ENCODE assay signal across 14 mouse cellular contexts in the genomic region with DNA sequence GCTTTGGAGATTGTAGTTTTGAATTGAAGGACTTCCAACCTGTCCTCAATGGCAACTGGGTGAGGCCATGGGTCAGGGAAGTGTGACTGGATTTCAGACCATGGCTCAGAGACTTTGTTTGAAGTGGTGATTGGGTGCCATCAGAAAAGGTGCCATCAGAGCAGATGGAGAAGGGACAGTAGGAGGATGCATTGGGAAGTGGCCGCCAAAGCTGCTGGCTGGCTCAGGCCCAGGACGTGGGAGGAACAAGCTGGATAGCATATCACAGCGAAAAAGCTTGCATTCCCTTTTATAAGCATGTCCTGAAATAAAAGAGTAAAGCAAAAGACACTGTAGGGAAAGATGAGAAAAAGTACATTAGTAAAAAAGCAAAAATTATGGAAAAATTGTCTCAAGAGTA. TPM values are rescaled to one million over a fixed set of nuclear protein-coding genes. Genes with fewer than 3 reads are reported as not detected.
DNase-seq lines count a peak whose midpoint lies in the region; ATAC-seq and TF ChIP-seq lines count a peak whose summit lies in the region.
"Had no signal": no experiment of that assay in that cellular context is flagged by ENCODE, and none has a peak within 500 bp of the region (broad histone marks: within the 10 kb centered on the region; RNA-seq: fewer than 3 reads in every experiment).

No protein-coding gene starts in this region.

- H3K9ac ChIP-seq in kidney, embryonic 14.5 days (ENCODE audit: low read depth, low read length): no peak overlapping the region
- H3K9ac ChIP-seq: intestine, embryonic 15.5 days had no signal

- no peaks in the 10 kb centered on the region for H3K36me3 ChIP-seq in kidney, embryonic 14.5 days (ENCODE audit: control insufficient read depth, insufficient read depth, low read length)
- H3K36me3 ChIP-seq: intestine, embryonic 15.5 days had no signal

- H3K4me2 ChIP-seq in kidney, embryonic 14.5 days (replicated peaks; ENCODE audit: low read depth, low read length): no peak overlapping the region
- H3K4me2 ChIP-seq: intestine, embryonic 15.5 days had no signal

- no peak overlapping the region for H3K4me3 ChIP-seq in left cerebral cortex, adult 2 months
- no peak overlapping the region for H3K4me3 ChIP-seq in kidney, embryonic 14.5 days (ENCODE audit: low read length)
- H3K4me3 ChIP-seq: erythroblast, embryonic 14.5 days; intestine, embryonic 15.5 days had no signal

- no peak for TF ChIP-seq CTCF in left cerebral cortex, adult 2 months (IDR thresholded peaks at IDR 0.05)

- H3K27me3 ChIP-seq in kidney, embryonic 14.5 days (ENCODE audit: control insufficient read depth, insufficient read depth, low read length): no peaks in the 10 kb centered on the region
- H3K27me3 ChIP-seq: CH12.LX; intestine, embryonic 15.5 days had no signal

- intact Hi-C loops in left cerebral cortex, adult 2 months (cut with DNase I): loop anchor here (5.0 kb wide), 2 partner anchors 74 to 134 kb away; a partner anchor contains a TSS
- intact Hi-C loops in heart, postnatal 14 days (cut with DNase I): no loop called here

- peak overlapping the region; percentile 83 for H3K27ac ChIP-seq in left cerebral cortex, adult 2 months
- no peak overlapping the region for H3K27ac ChIP-seq in kidney, embryonic 14.5 days (ENCODE audit: low read depth, low read length)
- H3K27ac ChIP-seq: intestine, embryonic 15.5 days had no signal

- H3K4me1 ChIP-seq in kidney, embryonic 14.5 days (ENCODE audit: control insufficient read depth, insufficient read depth, low read length): no peaks in the 10 kb centered on the region
- H3K4me1 ChIP-seq: intestine, embryonic 15.5 days had no signal

- no peak for ATAC-seq in kidney, embryonic 14.5 days (ENCODE audit: low FRiP score, low TSS enrichment)
- ATAC-seq: intestine, embryonic 15.5 days had no signal

- WGBS in kidney, embryonic 14.5 days: 86% methylated on average over 3 of the region's 3 CpGs

- H3K9me3 ChIP-seq in kidney, embryonic 14.5 days (ENCODE audit: control insufficient read depth, low read length): no peaks in the 10 kb centered on the region
- H3K9me3 ChIP-seq: intestine, embryonic 15.5 days had no signal

- DNase-seq in cerebellum, adult 9-11 months: peak; percentile 95
- peak; percentile 86 to 96 for DNase-seq in frontal cortex, postnatal 36 days (ENCODE audit: low spot score in 2 of 2)
- peak; percentile 67 to 90 for DNase-seq in left cerebral cortex, adult 2 months (ENCODE audit: extremely low spot score in 1 of 2, low spot score in 2 of 2)
- DNase-seq in right cerebral cortex, postnatal 36 days (ENCODE audit: low spot score in 2 of 2): peak; percentile 89 to 90
- DNase-seq in urinary bladder, postnatal 25 days (ENCODE audit: low spot score): no peak
- DNase-seq in heart, postnatal 14 days: no peak
- DNase-seq: adrenal gland, postnatal 10 days; gastrocnemius, postnatal 25 days; heart, postnatal 10 days; lung, adult 18-20 months had no signal

RNA-seq across cellular contexts. Expression of a gene that starts 16.9 kb away (rescaled TPM):
- total RNA-seq in left cerebral cortex, adult 2 months (2021): 100 to 1,000 TPM; 132 to 136 TPM
- 22.4 and 26.8 TPM in 2 replicates for polyA plus RNA-seq in kidney, embryonic 14.5 days (2014; fragmentation: Nextera tagmentation; extraction: Ambion mirVana)
- total RNA-seq in heart, postnatal 14 days (2021): 10 to 100 TPM; 33.7 to 39.4 TPM

Comparison
In these comparisons a context has a peak if more than half of its experiments do, and no peak if none do; other contexts are left out.
1. DNase-seq: peak in cerebellum, adult 9-11 months (single experiment), frontal cortex, postnatal 36 days (2 of 2), left cerebral cortex, adult 2 months (2 of 2) and right cerebral cortex, postnatal 36 days (2 of 2); none in urinary bladder, postnatal 25 days (single experiment) and heart, postnatal 14 days (0 of 2).